ENCODE assay signal across 31 mouse cellular contexts in genomic region chr1:119164811-119165210, GRCm38 (mm10).
"Had no signal": no experiment of that assay in that cellular context is flagged by ENCODE, and none has a peak within 500 bp of the region (broad histone marks: within the 10 kb centered on the region; RNA-seq: fewer than 3 reads in every experiment).

No protein-coding gene starts in this region.

- H3K4me3 ChIP-seq: left cerebral cortex, adult 2 months; limb, embryonic 10.5 days; limb, embryonic 12.5 days; limb, embryonic 13.5 days; limb, embryonic 15.5 days; liver, embryonic 12.5 days; liver, embryonic 13.5 days; liver, embryonic 15.5 days; lung, embryonic 15.5 days; megakaryocyte, embryonic 14.5 days; midbrain, embryonic 10.5 days; midbrain, embryonic 12.5 days; midbrain, embryonic 13.5 days; midbrain, embryonic 15.5 days; myocyte; neural tube, embryonic 12.5 days had no signal

- H3K27ac ChIP-seq: left cerebral cortex, adult 2 months; limb, embryonic 10.5 days; limb, embryonic 12.5 days; limb, embryonic 13.5 days; limb, embryonic 15.5 days; liver, embryonic 12.5 days; liver, embryonic 13.5 days; liver, embryonic 14.5 days; liver, embryonic 15.5 days; lung, embryonic 15.5 days; macrophage; midbrain, embryonic 10.5 days; midbrain, embryonic 12.5 days; midbrain, embryonic 13.5 days; midbrain, embryonic 15.5 days; neural tube, embryonic 12.5 days had no signal

- H3K4me1 ChIP-seq: limb, embryonic 10.5 days; limb, embryonic 12.5 days; limb, embryonic 13.5 days; limb, embryonic 15.5 days; liver, embryonic 12.5 days; liver, embryonic 13.5 days; liver, embryonic 15.5 days; lung, embryonic 15.5 days; megakaryocyte, embryonic 14.5 days; midbrain, embryonic 15.5 days; neural tube, embryonic 12.5 days had no signal

- H3K9me3 ChIP-seq: limb, embryonic 10.5 days; limb, embryonic 12.5 days; limb, embryonic 15.5 days; liver, embryonic 12.5 days; liver, embryonic 13.5 days; liver, embryonic 15.5 days; lung, embryonic 15.5 days; midbrain, embryonic 10.5 days; midbrain, embryonic 12.5 days; midbrain, embryonic 13.5 days; midbrain, embryonic 15.5 days; neural tube, embryonic 12.5 days had no signal

- DNase-seq: left cerebral cortex, postnatal 4 days; liver; liver, embryonic 13.5 days; liver, postnatal 0 days; lung, adult 18-20 months; lung, adult 2 months; lung, embryonic 14.5 days; lung, postnatal 10 days; lung, postnatal 14 days; lung, postnatal 36 days; lung, postnatal 4 days; midbrain, embryonic 14.5 days had no signal

- H3K4me2 ChIP-seq: limb, embryonic 12.5 days; limb, embryonic 13.5 days; limb, embryonic 15.5 days; liver, embryonic 11.5 days; liver, embryonic 12.5 days; liver, embryonic 13.5 days; liver, embryonic 15.5 days; lung, embryonic 14.5 days; lung, embryonic 15.5 days; midbrain, embryonic 12.5 days; midbrain, embryonic 13.5 days; midbrain, embryonic 15.5 days; neural tube, embryonic 12.5 days had no signal

- H3K36me3 ChIP-seq: limb, embryonic 10.5 days; limb, embryonic 12.5 days; limb, embryonic 13.5 days; limb, embryonic 15.5 days; liver, embryonic 12.5 days; liver, embryonic 13.5 days; liver, embryonic 15.5 days; lung, embryonic 15.5 days; midbrain, embryonic 10.5 days; midbrain, embryonic 12.5 days; midbrain, embryonic 13.5 days; midbrain, embryonic 15.5 days; neural tube, embryonic 12.5 days had no signal

- H3K27me3 ChIP-seq: limb, embryonic 12.5 days; limb, embryonic 13.5 days; limb, embryonic 15.5 days; liver, embryonic 12.5 days; liver, embryonic 13.5 days; liver, embryonic 15.5 days; lung, embryonic 15.5 days; megakaryocyte, embryonic 14.5 days; midbrain, embryonic 12.5 days; midbrain, embryonic 13.5 days; midbrain, embryonic 15.5 days; neural tube, embryonic 12.5 days had no signal

- H3K9ac ChIP-seq: limb, embryonic 12.5 days; limb, embryonic 13.5 days; limb, embryonic 15.5 days; liver, embryonic 12.5 days; liver, embryonic 13.5 days; liver, embryonic 14.5 days; liver, embryonic 15.5 days; liver, postnatal 0 days; lung, embryonic 14.5 days; lung, embryonic 15.5 days; midbrain, embryonic 12.5 days; midbrain, embryonic 13.5 days; midbrain, embryonic 15.5 days; neural tube, embryonic 12.5 days had no signal

- ATAC-seq: liver, embryonic 12.5 days; liver, postnatal 0 days; lung, postnatal 0 days; midbrain, embryonic 13.5 days; midbrain, embryonic 15.5 days had no signal
